Mouse (Mus musculus) urinary bladder, postnatal 14 days (tissue): ENCODE measurements around the gene Crtac1.

Experiments used
- DNase-seq: peaks from one replicate; pipeline ENCODE4 v3.0.0; 2021; ENCODE audit warnings: low spot score

The Crtac1 gene

GRCm38 (mm10) chr19:42431485-42432190, at the start of gene Crtac1:
Crtac1 (minus strand) TSS chr19:42431783.
- DNase-seq, result peak; percentile 28

GRCm38 (mm10) chr19:42478303-42478702, 46.7 kb upstream of the Crtac1 start:
- no peak for DNase-seq

GRCm38 (mm10) chr19:42477769-42478168, 46.2 kb upstream of the Crtac1 start:
- no peak for DNase-seq

GRCm38 (mm10) chr19:42472831-42473230, 41.2 kb upstream of the Crtac1 start:
- no peak for DNase-seq

- DNase-seq, result no peak
Observed at GRCm38 (mm10) chr19:42471571-42471970, 40.0 kb upstream of the Crtac1 start.

- no peak for DNase-seq
Observed at GRCm38 (mm10) chr19:42461851-42462250, 30.3 kb upstream of the Crtac1 start.

- no peak for DNase-seq
Observed at GRCm38 (mm10) chr19:42461353-42461752, 29.8 kb upstream of the Crtac1 start.

GRCm38 (mm10) chr19:42459512-42459911, 27.9 kb upstream of the Crtac1 start:
- no peak for DNase-seq

- DNase-seq, result no peak
Observed at GRCm38 (mm10) chr19:42454481-42455236, 23.1 kb upstream of the Crtac1 start.

- DNase-seq, result no peak
Observed at GRCm38 (mm10) chr19:42454006-42454405, 22.4 kb upstream of the Crtac1 start.

- no peak for DNase-seq
Observed at GRCm38 (mm10) chr19:42452539-42452938, 21.0 kb upstream of the Crtac1 start.

- DNase-seq, result no peak
Observed at GRCm38 (mm10) chr19:42448539-42448938, 17.0 kb upstream of the Crtac1 start.

- DNase-seq, result no peak
Observed at GRCm38 (mm10) chr19:42443887-42444409, 12.4 kb upstream of the Crtac1 start.

GRCm38 (mm10) chr19:42443266-42443665, 11.7 kb upstream of the Crtac1 start:
- no peak for DNase-seq

- DNase-seq, result no peak
Observed at GRCm38 (mm10) chr19:42442246-42443197, 10.9 kb upstream of the Crtac1 start.

- DNase-seq, result no peak
Observed at GRCm38 (mm10) chr19:42440089-42440488, 8.5 kb upstream of the Crtac1 start.

- DNase-seq, result no peak
Observed at GRCm38 (mm10) chr19:42439353-42439752, 7.8 kb upstream of the Crtac1 start.

GRCm38 (mm10) chr19:42435621-42436020, 4.0 kb upstream of the Crtac1 start:
- DNase-seq, result no peak

- DNase-seq, result no peak
Observed at GRCm38 (mm10) chr19:42432761-42433160, 1.2 kb upstream of the Crtac1 start.

- DNase-seq, result peak; percentile 32
Observed at GRCm38 (mm10) chr19:42432191-42432590, 608 bp upstream of the Crtac1 start.

- DNase-seq, result no peak
Observed at GRCm38 (mm10) chr19:42430981-42431380, 602 bp downstream of the Crtac1 start.

- peak; percentile 33 for DNase-seq
Observed at GRCm38 (mm10) chr19:42429410-42429809, 2.2 kb downstream of the Crtac1 start.
